Mouse (Mus musculus) liver, embryonic 12.5 days (tissue): ENCODE results near the gene Unc13d. TPM values are rescaled to one million over a fixed set of nuclear protein-coding genes. Genes with fewer than 3 reads are reported as not detected.
"Not testable (repeated sequence)": the region's sequence is repeated elsewhere in the genome, so short reads cannot be mapped to it uniquely, and the experiment has no call there.

Experiments
- ATAC-seq: fragments of 200-750 bp; cut with Nextera tagmentation; 2 replicates; pipeline ENCODE4 v1.8.0; 2017; ENCODE audit warnings: moderate number of reproducible peaks, mild to moderate bottlenecking, moderate library complexity
- H3K27ac ChIP-seq: fragments of 300-500 bp; sonication (generic); 2 replicates; pipeline ENCODE4 v1.5.1; 2016; ENCODE audit warnings: mild to moderate bottlenecking
- H3K27me3 ChIP-seq: fragments of 300-500 bp; sonication (generic); replicated peaks from 2 replicates; pipeline ENCODE4 v1.6.1; 2016; ENCODE audit warnings: mild to moderate bottlenecking, moderate library complexity
- H3K36me3 ChIP-seq: fragments of 300-500 bp; sonication (generic); 2 replicates; pipeline ENCODE4 v1.6.1; 2016; ENCODE audit warnings: mild to moderate bottlenecking, moderate library complexity
- H3K4me1 ChIP-seq: fragments of 300-500 bp; sonication (generic); 2 replicates; pipeline ENCODE4 v1.6.1; 2016
- H3K4me2 ChIP-seq: fragments of 300-500 bp; sonication (generic); 2 replicates; pipeline ENCODE4 v1.6.1; 2016; ENCODE audit warnings: mild to moderate bottlenecking, moderate library complexity
- H3K4me3 ChIP-seq: fragments of 300-500 bp; sonication (generic); 2 replicates; pipeline ENCODE4 v1.5.1; 2016; ENCODE audit warnings: mild to moderate bottlenecking, moderate library complexity
- H3K9ac ChIP-seq: fragments of 300-500 bp; sonication (generic); 2 replicates; pipeline ENCODE4 v1.6.1; 2016; ENCODE audit warnings: mild to moderate bottlenecking, moderate library complexity
- H3K9me3 ChIP-seq: fragments of 300-500 bp; sonication (generic); replicated peaks from 2 replicates; pipeline ENCODE4 v1.6.1; 2016; ENCODE audit warnings: mild to moderate bottlenecking, moderate library complexity
- WGBS: fragments of 180-500 bp; shearing (Covaris S2); methylation state at CpG from one replicate; pipeline ENCODE4 v1.1.7; 2016; ENCODE audit not compliant: insufficient replicate concordance; 5-methylcytosine and 5-hydroxymethylcytosine counted together
- polyA plus RNA-seq: library from polyadenylated mRNA; unstranded; fragments of >200 nt; fragmentation: Nextera tagmentation; extraction: Ambion mirVana; gene quantifications from 2 replicates; pipeline ENCODE4 v1.2.1, GENCODE M21; 2016

The Unc13d gene
- polyA plus RNA-seq, 1 experiment from 2014 or later = 50.1 TPM

- Histone ChIP-seq H3K36me3 (peaks cover 22% of the 10 kb centered on the region), H3K27ac (peak overlapping the region; percentile 100), H3K9ac (peak overlapping the region; percentile 100), H3K4me1 (peaks cover 20% of the 10 kb centered on the region), H3K4me3 (peak overlapping the region; percentile 96), H3K4me2 (peak overlapping the region; percentile 71)
- not testable (repeated sequence) for ATAC-seq, H3K27me3 ChIP-seq, H3K9me3 ChIP-seq
- WGBS = 3% methylated on average over 18 of the region's 18 CpGs
Observed at GRCm38 (mm10) chr11:116023074-116023770, 54.5 kb downstream of the Unc13d start.

- H3K9me3 ChIP-seq = no peaks in the 10 kb centered on the region
- H3K4me2 ChIP-seq = peak overlapping the region; percentile 71
- 80% methylated on average over 4 of the region's 4 CpGs for WGBS
- peak overlapping the region; percentile 45 for H3K4me3 ChIP-seq
- H3K4me1 ChIP-seq = peaks cover 20% of the 10 kb centered on the region
- no peaks in the 10 kb centered on the region for H3K27me3 ChIP-seq
- peak overlapping the region; percentile 59; the same call in 1 of the 2 replicates for H3K9ac ChIP-seq
- ATAC-seq = no peak
- H3K36me3 ChIP-seq = peaks cover 22% of the 10 kb centered on the region
- H3K27ac ChIP-seq = peak overlapping the region; percentile 4; the same call in 1 of the 2 replicates
Observed at GRCm38 (mm10) chr11:116022256-116022780, 55.4 kb downstream of the Unc13d start.

GRCm38 (mm10) chr11:116021328-116022220 is 56.2 kb downstream of the Unc13d start:
- Histone ChIP-seq H3K9me3 (no peaks in the 10 kb centered on the region), H3K9ac (peak overlapping the region; percentile 22; the same call in 1 of the 2 replicates), H3K27me3 (no peaks in the 10 kb centered on the region), H3K4me2 (peak overlapping the region; percentile 16; the same call in 1 of the 2 replicates), H3K4me3 (peak overlapping the region; percentile 20), H3K27ac (peak overlapping the region; percentile 51), H3K4me1 (peaks cover 20% of the 10 kb centered on the region), H3K36me3 (peaks cover 22% of the 10 kb centered on the region)
- no peak for ATAC-seq
- WGBS = 62% methylated on average over 6 of the region's 6 CpGs

- ATAC-seq = no peak
- Histone ChIP-seq H3K27ac (peak overlapping the region; percentile 48; the same call in 1 of the 2 replicates), H3K27me3 (no peaks in the 10 kb centered on the region), H3K9ac (no peak overlapping the region), H3K4me2 (no peak overlapping the region), H3K4me1 (peaks cover 23% of the 10 kb centered on the region), H3K4me3 (no peak overlapping the region), H3K9me3 (no peaks in the 10 kb centered on the region), H3K36me3 (peaks cover 22% of the 10 kb centered on the region)
- WGBS = 16% methylated on average over 1 of the region's 1 CpGs
Observed at GRCm38 (mm10) chr11:116020519-116020922, 57.2 kb downstream of the Unc13d start.

- ATAC-seq = no peak
- Histone ChIP-seq H3K9me3 (no peaks in the 10 kb centered on the region), H3K27ac (peak overlapping the region; percentile 48; the same call in 1 of the 2 replicates), H3K4me1 (peaks cover 24% of the 10 kb centered on the region), H3K36me3 (peaks cover 22% of the 10 kb centered on the region), H3K9ac (no peak overlapping the region), H3K4me3 (no peak overlapping the region), H3K27me3 (no peaks in the 10 kb centered on the region), H3K4me2 (no peak overlapping the region)
- 73% methylated on average over 2 of the region's 2 CpGs for WGBS
Observed at GRCm38 (mm10) chr11:116019976-116020411, 57.8 kb downstream of the Unc13d start.

- H3K36me3 ChIP-seq = peaks cover 22% of the 10 kb centered on the region
- H3K4me2 ChIP-seq = no peak overlapping the region
- no peak for ATAC-seq
- H3K4me3 ChIP-seq = no peak overlapping the region
- H3K9me3 ChIP-seq = no peaks in the 10 kb centered on the region
- peaks cover 27% of the 10 kb centered on the region for H3K4me1 ChIP-seq
- H3K27me3 ChIP-seq = peaks cover under 1% of the 10 kb centered on the region; the same call in 1 of the 2 replicates
- WGBS = 66% methylated on average over 1 of the region's 1 CpGs
- H3K9ac ChIP-seq = no peak overlapping the region
- H3K27ac ChIP-seq = no peak overlapping the region
Observed at GRCm38 (mm10) chr11:116019360-116019791, 58.4 kb downstream of the Unc13d start.

- H3K9me3 ChIP-seq, H3K4me2 ChIP-seq, H3K9ac ChIP-seq, H3K4me3 ChIP-seq, ATAC-seq, H3K27me3 ChIP-seq, H3K27ac ChIP-seq: not testable (repeated sequence)
- WGBS = 82% methylated on average over 4 of the region's 4 CpGs
- H3K4me1 ChIP-seq = peaks cover 27% of the 10 kb centered on the region
- H3K36me3 ChIP-seq = peaks cover 22% of the 10 kb centered on the region
Observed at GRCm38 (mm10) chr11:116018867-116019266, 58.9 kb downstream of the Unc13d start.

GRCm38 (mm10) chr11:116018106-116018505 is 59.7 kb downstream of the Unc13d start:
- peaks cover 18% of the 10 kb centered on the region for H3K36me3 ChIP-seq
- 26% methylated on average over 6 of the region's 6 CpGs for WGBS
- no peak overlapping the region for H3K4me3 ChIP-seq
- no peaks in the 10 kb centered on the region for H3K9me3 ChIP-seq
- H3K9ac ChIP-seq = no peak overlapping the region
- H3K27ac ChIP-seq = no peak overlapping the region
- H3K27me3 ChIP-seq = peaks cover 9% of the 10 kb centered on the region; the same call in 1 of the 2 replicates
- ATAC-seq = peak; percentile 46; the same call in 1 of the 2 replicates
- peaks cover 31% of the 10 kb centered on the region for H3K4me1 ChIP-seq
- H3K4me2 ChIP-seq = no peak overlapping the region

GRCm38 (mm10) chr11:116014821-116015220 is 62.9 kb downstream of the Unc13d start:
- ATAC-seq = no peak
- H3K27ac ChIP-seq = no peak overlapping the region
- no peak overlapping the region for H3K4me2 ChIP-seq
- WGBS = 47% methylated on average over 8 of the region's 8 CpGs
- no peak overlapping the region for H3K9ac ChIP-seq
- H3K4me3 ChIP-seq = no peak overlapping the region
- peaks cover 11% of the 10 kb centered on the region; the same call in 1 of the 2 replicates for H3K27me3 ChIP-seq
- H3K4me1 ChIP-seq = peaks cover 48% of the 10 kb centered on the region
- H3K9me3 ChIP-seq = no peaks in the 10 kb centered on the region
- peaks cover 13% of the 10 kb centered on the region for H3K36me3 ChIP-seq

GRCm38 (mm10) chr11:116012262-116012947 is 65.4 kb downstream of the Unc13d start, which contains the start of gene Galk1:
TSS of gene Galk1 (minus strand) at chr11:116012719.
- H3K27me3 ChIP-seq = peaks cover 11% of the 10 kb centered on the region; the same call in 1 of the 2 replicates
- no peaks in the 10 kb centered on the region for H3K9me3 ChIP-seq
- H3K4me1 ChIP-seq = peaks cover 48% of the 10 kb centered on the region
- peak within 1 kb of the TSS; percentile 83 for H3K27ac ChIP-seq
- peak within 1 kb of the TSS; percentile 79 for H3K9ac ChIP-seq
- peaks cover 36% of the 10 kb centered on the region for H3K36me3 ChIP-seq
- peak within 1 kb of the TSS; percentile 69 for H3K4me3 ChIP-seq
- H3K4me2 ChIP-seq = peak within 1 kb of the TSS; percentile 93
- peak; percentile 84 for ATAC-seq
- under 1% methylated on average over 55 of the region's 55 CpGs for WGBS
